Mouse (Mus musculus): ENCODE results near the gene Zfp574. TPM values are rescaled to one million over a fixed set of nuclear protein-coding genes. Genes with fewer than 3 reads are reported as not detected.

Zfp574 gene
- polyA plus RNA-seq, 1 experiment from 2014 or later, result 12.9 TPM

- Histone ChIP-seq H3K36me3 (ENCODE audit: control insufficient read depth, insufficient read depth, low read length) (no peaks in the 10 kb centered on the region), H3K4me1 (replicated peaks; ENCODE audit: control insufficient read depth, insufficient read depth) (0 out of 2 replicates have a peak, but pooled peaks cover 2% of the 10 kb centered on the region), H3K4me2 (replicated peaks; ENCODE audit: low read depth) (no peak overlapping the region), H3K27ac (replicated peaks) (no peak overlapping the region), H3K4me3 (ENCODE audit: low read depth, low read length) (no peak overlapping the region), H3K27me3 (ENCODE audit: control insufficient read depth, insufficient read depth, low read length) (no peaks in the 10 kb centered on the region), H3K9ac (ENCODE audit: low read length) (no peak overlapping the region), H3K9me3 (ENCODE audit: control insufficient read depth, low read length) (no peaks in the 10 kb centered on the region)
- TF ChIP-seq EP300 (optimal IDR thresholded peaks at IDR 0.05), result no peak
- no peak for TF ChIP-seq CTCF (IDR thresholded peaks at IDR 0.05; ENCODE audit: low read depth)
- DNase-seq (ENCODE audit: low spot score) (no peak), ATAC-seq (ENCODE audit: low FRiP score, low TSS enrichment) (no peak)
- WGBS, result 78% methylated on average over 8 of the region's 8 CpGs
Observed at GRCm38 (mm10) chr7:25073924-25074323, 1.6 kb downstream of the Zfp574 start.

GRCm38 (mm10) chr7:25076296-25076662, 3.9 kb downstream of the Zfp574 start:
- TF ChIP-seq EP300 (optimal IDR thresholded peaks at IDR 0.05), result no peak
- no peak for TF ChIP-seq CTCF (IDR thresholded peaks at IDR 0.05; ENCODE audit: low read depth)
- Histone ChIP-seq H3K4me3 (ENCODE audit: low read depth, low read length) (peak overlapping the region; percentile 39), H3K4me1 (replicated peaks; ENCODE audit: control insufficient read depth, insufficient read depth) (no peaks in the 10 kb centered on the region), H3K9ac (ENCODE audit: low read length) (peak overlapping the region; percentile 66), H3K27ac (replicated peaks) (peak overlapping the region; percentile 92), H3K9me3 (ENCODE audit: control insufficient read depth, low read length) (no peaks in the 10 kb centered on the region), H3K36me3 (ENCODE audit: control insufficient read depth, insufficient read depth, low read length) (peaks cover 17% of the 10 kb centered on the region), H3K27me3 (ENCODE audit: control insufficient read depth, insufficient read depth, low read length) (no peaks in the 10 kb centered on the region), H3K4me2 (replicated peaks; ENCODE audit: low read depth) (peak overlapping the region; percentile 62)
- no peak for DNase-seq (ENCODE audit: low spot score)
- no peak for ATAC-seq (ENCODE audit: low FRiP score, low TSS enrichment)
- WGBS, result 14% methylated on average over 7 of the region's 7 CpGs

- peak; percentile 98 for DNase-seq (ENCODE audit: low spot score)
- H3K27ac ChIP-seq (replicated peaks), result peak overlapping the region; percentile 94
- peak; percentile 98 for ATAC-seq (ENCODE audit: low FRiP score, low TSS enrichment)
- under 1% methylated on average over 55 of the region's 56 CpGs for WGBS
- no peaks in the 10 kb centered on the region for H3K4me1 ChIP-seq (replicated peaks; ENCODE audit: control insufficient read depth, insufficient read depth)
- H3K36me3 ChIP-seq (ENCODE audit: control insufficient read depth, insufficient read depth, low read length), result peaks cover 22% of the 10 kb centered on the region
- H3K27me3 ChIP-seq (ENCODE audit: control insufficient read depth, insufficient read depth, low read length), result no peaks in the 10 kb centered on the region
- TF ChIP-seq EP300 (optimal IDR thresholded peaks at IDR 0.05) (peak; percentile 94), CTCF (IDR thresholded peaks at IDR 0.05; ENCODE audit: low read depth) (peak; percentile 28)
- peak overlapping the region; percentile 91 for H3K4me3 ChIP-seq (ENCODE audit: low read depth, low read length)
- peak overlapping the region; percentile 95 for H3K9ac ChIP-seq (ENCODE audit: low read length)
- H3K4me2 ChIP-seq (replicated peaks; ENCODE audit: low read depth), result peak overlapping the region; percentile 72
- H3K9me3 ChIP-seq (ENCODE audit: control insufficient read depth, low read length), result no peaks in the 10 kb centered on the region
Observed at GRCm38 (mm10) chr7:25076663-25077413, 4.5 kb downstream of the Zfp574 start.

- no peaks in the 10 kb centered on the region for H3K9me3 ChIP-seq (ENCODE audit: control insufficient read depth, low read length)
- ATAC-seq (ENCODE audit: low FRiP score, low TSS enrichment) (no peak), DNase-seq (ENCODE audit: low spot score) (no peak)
- WGBS, result under 1% methylated on average over 32 of the region's 33 CpGs
- peaks cover 28% of the 10 kb centered on the region for H3K36me3 ChIP-seq (ENCODE audit: control insufficient read depth, insufficient read depth, low read length)
- peak overlapping the region; percentile 95 for H3K9ac ChIP-seq (ENCODE audit: low read length)
- no peaks in the 10 kb centered on the region for H3K4me1 ChIP-seq (replicated peaks; ENCODE audit: control insufficient read depth, insufficient read depth)
- TF ChIP-seq EP300 (optimal IDR thresholded peaks at IDR 0.05) (no peak), CTCF (IDR thresholded peaks at IDR 0.05; ENCODE audit: low read depth) (no peak)
- H3K4me3 ChIP-seq (ENCODE audit: low read depth, low read length), result peak overlapping the region; percentile 91
- peak overlapping the region; percentile 94 for H3K27ac ChIP-seq (replicated peaks)
- H3K27me3 ChIP-seq (ENCODE audit: control insufficient read depth, insufficient read depth, low read length), result no peaks in the 10 kb centered on the region
- H3K4me2 ChIP-seq (replicated peaks; ENCODE audit: low read depth), result peak overlapping the region; percentile 72
Observed at GRCm38 (mm10) chr7:25077414-25077755, 5.0 kb downstream of the Zfp574 start.

- Histone ChIP-seq H3K27ac (replicated peaks) (no peak overlapping the region), H3K4me2 (replicated peaks; ENCODE audit: low read depth) (no peak overlapping the region), H3K36me3 (ENCODE audit: control insufficient read depth, insufficient read depth, low read length) (peaks cover 36% of the 10 kb centered on the region), H3K27me3 (ENCODE audit: control insufficient read depth, insufficient read depth, low read length) (no peaks in the 10 kb centered on the region), H3K4me3 (ENCODE audit: low read depth, low read length) (no peak overlapping the region), H3K4me1 (replicated peaks; ENCODE audit: control insufficient read depth, insufficient read depth) (no peaks in the 10 kb centered on the region), H3K9me3 (ENCODE audit: control insufficient read depth, low read length) (no peaks in the 10 kb centered on the region), H3K9ac (ENCODE audit: low read length) (no peak overlapping the region)
- WGBS, result 73% methylated on average over 12 of the region's 12 CpGs
- ATAC-seq (ENCODE audit: low FRiP score, low TSS enrichment) (no peak), DNase-seq (ENCODE audit: low spot score) (no peak)
- no peak for TF ChIP-seq CTCF (IDR thresholded peaks at IDR 0.05; ENCODE audit: low read depth)
- no peak for TF ChIP-seq EP300 (optimal IDR thresholded peaks at IDR 0.05)
Observed at GRCm38 (mm10) chr7:25079496-25080026, 7.2 kb downstream of the Zfp574 start.

- 94% methylated on average over 13 of the region's 13 CpGs for WGBS
Observed at GRCm38 (mm10) chr7:25080431-25080830, 8.1 kb downstream of the Zfp574 start.

More at GRCm38 (mm10) chr7:25080431-25080830, 8.1 kb downstream of the Zfp574 start:
- DNase-seq (ENCODE audit: low spot score) (no peak), ATAC-seq (ENCODE audit: low FRiP score, low TSS enrichment) (no peak)
- Histone ChIP-seq H3K9ac (ENCODE audit: low read length) (no peak overlapping the region), H3K4me2 (replicated peaks; ENCODE audit: low read depth) (no peak overlapping the region), H3K27ac (replicated peaks) (no peak overlapping the region), H3K9me3 (ENCODE audit: control insufficient read depth, low read length) (no peaks in the 10 kb centered on the region), H3K36me3 (ENCODE audit: control insufficient read depth, insufficient read depth, low read length) (peaks cover 36% of the 10 kb centered on the region), H3K4me1 (replicated peaks; ENCODE audit: control insufficient read depth, insufficient read depth) (no peaks in the 10 kb centered on the region), H3K4me3 (ENCODE audit: low read depth, low read length) (no peak overlapping the region), H3K27me3 (ENCODE audit: control insufficient read depth, insufficient read depth, low read length) (no peaks in the 10 kb centered on the region)
- TF ChIP-seq EP300 (optimal IDR thresholded peaks at IDR 0.05) (no peak), CTCF (IDR thresholded peaks at IDR 0.05; ENCODE audit: low read depth) (no peak)
